Mouse (Mus musculus): ENCODE measurements at regions not wholly inside any gene's neighbourhood (a gene's known extent, or its start where the extent isn't known, plus 50 kb on each side); places are given as distances from the start of the nearest gene placed in this dataset.

GRCm38 (mm10) chr8:34476146-34476820, 364.7 kb upstream of the Gm10131 start:
- peaks cover 2% of the 10 kb centered on the region for H3K4me1 ChIP-seq (ENCODE audit: control insufficient read depth, insufficient read depth, low read length)
- H3K4me3 ChIP-seq (ENCODE audit: insufficient read depth, low read length): no peak overlapping the region
- H3K27ac ChIP-seq (ENCODE audit: insufficient read depth, low read length): no peak overlapping the region
- TF ChIP-seq POLR2A (IDR thresholded peaks at IDR 0.05; ENCODE audit: extremely low read depth, insufficient read depth, low read length) (no peak), CTCF (IDR thresholded peaks at IDR 0.05; ENCODE audit: extremely low read depth, insufficient read depth, low read length) (no peak)

GRCm38 (mm10) chr8:34474593-34474992, 363.1 kb upstream of the Gm10131 start:
- no peak overlapping the region for H3K27ac ChIP-seq (ENCODE audit: insufficient read depth, low read length)
- H3K4me3 ChIP-seq (ENCODE audit: insufficient read depth, low read length): no peak overlapping the region
- H3K4me1 ChIP-seq (ENCODE audit: control insufficient read depth, insufficient read depth, low read length): peaks cover 2% of the 10 kb centered on the region
- TF ChIP-seq POLR2A (IDR thresholded peaks at IDR 0.05; ENCODE audit: extremely low read depth, insufficient read depth, low read length): no peak
- no peak for TF ChIP-seq CTCF (IDR thresholded peaks at IDR 0.05; ENCODE audit: extremely low read depth, insufficient read depth, low read length)

- Histone ChIP-seq H3K4me1 (ENCODE audit: control insufficient read depth, insufficient read depth, low read length) (peaks cover 2% of the 10 kb centered on the region), H3K4me3 (ENCODE audit: insufficient read depth, low read length) (no peak overlapping the region), H3K27ac (ENCODE audit: insufficient read depth, low read length) (no peak overlapping the region)
- TF ChIP-seq CTCF (IDR thresholded peaks at IDR 0.05; ENCODE audit: extremely low read depth, insufficient read depth, low read length) (no peak), POLR2A (IDR thresholded peaks at IDR 0.05; ENCODE audit: extremely low read depth, insufficient read depth, low read length) (no peak)
Measured at GRCm38 (mm10) chr8:34473769-34474168, 362.2 kb upstream of the Gm10131 start.

- Histone ChIP-seq H3K4me1 (ENCODE audit: control insufficient read depth, insufficient read depth, low read length) (peaks cover 2% of the 10 kb centered on the region), H3K4me3 (ENCODE audit: insufficient read depth, low read length) (no peak overlapping the region), H3K27ac (ENCODE audit: insufficient read depth, low read length) (no peak overlapping the region)
- TF ChIP-seq POLR2A (IDR thresholded peaks at IDR 0.05; ENCODE audit: extremely low read depth, insufficient read depth, low read length) (no peak), CTCF (IDR thresholded peaks at IDR 0.05; ENCODE audit: extremely low read depth, insufficient read depth, low read length) (no peak)
Measured at GRCm38 (mm10) chr8:34473301-34473700, 361.8 kb upstream of the Gm10131 start.

GRCm38 (mm10) chr8:34472846-34473245, 361.3 kb upstream of the Gm10131 start:
- Histone ChIP-seq H3K4me1 (ENCODE audit: control insufficient read depth, insufficient read depth, low read length) (peaks cover 2% of the 10 kb centered on the region), H3K27ac (ENCODE audit: insufficient read depth, low read length) (no peak overlapping the region), H3K4me3 (ENCODE audit: insufficient read depth, low read length) (no peak overlapping the region)
- TF ChIP-seq POLR2A (IDR thresholded peaks at IDR 0.05; ENCODE audit: extremely low read depth, insufficient read depth, low read length) (no peak), CTCF (IDR thresholded peaks at IDR 0.05; ENCODE audit: extremely low read depth, insufficient read depth, low read length) (no peak)

- no peak for TF ChIP-seq POLR2A (IDR thresholded peaks at IDR 0.05; ENCODE audit: extremely low read depth, insufficient read depth, low read length)
- Histone ChIP-seq H3K4me1 (ENCODE audit: control insufficient read depth, insufficient read depth, low read length) (peaks cover 2% of the 10 kb centered on the region), H3K27ac (ENCODE audit: insufficient read depth, low read length) (no peak overlapping the region), H3K4me3 (ENCODE audit: insufficient read depth, low read length) (no peak overlapping the region)
Measured at GRCm38 (mm10) chr8:34472434-34472833, 360.9 kb upstream of the Gm10131 start.

GRCm38 (mm10) chr8:34469091-34469490, 357.6 kb upstream of the Gm10131 start:
- peaks cover 3% of the 10 kb centered on the region; the same call in 1 of the 2 replicates for H3K4me1 ChIP-seq (ENCODE audit: control insufficient read depth, insufficient read depth, low read length)
- H3K27ac ChIP-seq (ENCODE audit: insufficient read depth, low read length): no peak overlapping the region
- no peak for TF ChIP-seq CTCF (IDR thresholded peaks at IDR 0.05; ENCODE audit: extremely low read depth, insufficient read depth, low read length)
- TF ChIP-seq POLR2A (IDR thresholded peaks at IDR 0.05; ENCODE audit: extremely low read depth, insufficient read depth, low read length): no peak
- no peak overlapping the region for H3K4me3 ChIP-seq (ENCODE audit: insufficient read depth, low read length)

- TF ChIP-seq CTCF (IDR thresholded peaks at IDR 0.05; ENCODE audit: extremely low read depth, insufficient read depth, low read length): no peak
- TF ChIP-seq POLR2A (IDR thresholded peaks at IDR 0.05; ENCODE audit: extremely low read depth, insufficient read depth, low read length): no peak
- no peak overlapping the region for H3K27ac ChIP-seq (ENCODE audit: insufficient read depth, low read length)
Measured at GRCm38 (mm10) chr8:34466786-34467364, 355.3 kb upstream of the Gm10131 start.

GRCm38 (mm10) chr8:34465398-34465797, 353.9 kb upstream of the Gm10131 start:
- no peak for TF ChIP-seq CTCF (IDR thresholded peaks at IDR 0.05; ENCODE audit: extremely low read depth, insufficient read depth, low read length)
- TF ChIP-seq POLR2A (IDR thresholded peaks at IDR 0.05; ENCODE audit: extremely low read depth, insufficient read depth, low read length): no peak
- Histone ChIP-seq H3K4me3 (ENCODE audit: insufficient read depth, low read length) (no peak overlapping the region), H3K4me1 (ENCODE audit: control insufficient read depth, insufficient read depth, low read length) (peaks cover 3% of the 10 kb centered on the region; the same call in 1 of the 2 replicates), H3K27ac (ENCODE audit: insufficient read depth, low read length) (no peak overlapping the region)

More at GRCm38 (mm10) chr8:34466786-34467364, 355.3 kb upstream of the Gm10131 start:
- Histone ChIP-seq H3K4me1 (ENCODE audit: control insufficient read depth, insufficient read depth, low read length) (peaks cover 3% of the 10 kb centered on the region; the same call in 1 of the 2 replicates), H3K4me3 (ENCODE audit: insufficient read depth, low read length) (no peak overlapping the region)

- no peak overlapping the region for H3K27ac ChIP-seq (ENCODE audit: insufficient read depth, low read length)
- peaks cover 2% of the 10 kb centered on the region; the same call in 1 of the 2 replicates for H3K4me1 ChIP-seq (ENCODE audit: control insufficient read depth, insufficient read depth, low read length)
- no peak overlapping the region for H3K4me3 ChIP-seq (ENCODE audit: insufficient read depth, low read length)
- TF ChIP-seq CTCF (IDR thresholded peaks at IDR 0.05; ENCODE audit: extremely low read depth, insufficient read depth, low read length) (no peak), POLR2A (IDR thresholded peaks at IDR 0.05; ENCODE audit: extremely low read depth, insufficient read depth, low read length) (no peak)
Measured at GRCm38 (mm10) chr8:34462262-34462661, 350.7 kb upstream of the Gm10131 start.

Measured in cortical plate, adult 2 months (tissue).